Mouse (Mus musculus) right cerebral cortex, postnatal 10 days (tissue): ENCODE results near the gene Large1.
"Not testable (repeated sequence)": the region's sequence is repeated elsewhere in the genome, so short reads cannot be mapped to it uniquely, and the experiment has no call there.

Source experiments
- DNase-seq, 2 experiments: peaks; one replicate each; pipeline ENCODE4 v3.0.0; 2021; ENCODE audit warnings: low spot score in 2 of 2

Large1 gene

DNA sequence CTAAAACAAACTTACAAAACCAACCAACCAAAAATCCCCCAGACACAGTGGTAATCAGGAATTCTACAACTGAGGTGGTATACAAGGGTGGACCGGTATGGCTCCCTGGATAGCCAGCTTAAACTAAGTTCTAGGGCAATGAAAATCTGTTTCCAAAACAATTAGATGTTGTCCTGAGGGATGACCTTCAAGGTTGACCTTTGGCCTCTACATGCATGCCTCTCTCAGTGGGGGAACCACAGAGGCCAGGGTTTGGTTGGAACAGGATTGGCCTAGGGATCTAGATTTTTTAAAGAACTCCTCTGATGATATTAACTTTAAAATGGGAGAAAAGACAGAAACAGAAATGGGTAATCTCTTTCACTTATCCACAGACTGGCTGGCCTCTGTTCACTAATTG is 335.1 kb downstream of the Large1 start:
- no peak for DNase-seq

DNA sequence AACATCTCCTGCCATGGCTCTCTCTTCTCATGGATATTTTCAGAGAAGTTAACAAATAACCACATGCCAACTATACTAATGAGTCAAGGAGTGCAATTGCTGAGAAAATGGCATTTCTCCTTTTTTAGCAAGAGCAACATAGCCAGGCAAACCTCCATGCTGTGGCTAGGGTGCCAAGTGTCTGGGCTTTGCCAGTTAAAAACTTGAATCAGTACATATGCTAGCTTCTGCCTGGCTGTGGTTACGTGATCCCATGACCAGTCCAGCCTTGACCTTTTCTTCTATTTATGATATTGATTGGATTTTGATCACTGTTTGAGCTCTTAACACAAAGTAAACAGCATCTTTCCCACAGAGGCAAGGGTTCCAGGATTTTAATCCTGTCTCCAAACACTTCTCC is 335.7 kb downstream of the Large1 start:
- DNase-seq: no peak

DNA sequence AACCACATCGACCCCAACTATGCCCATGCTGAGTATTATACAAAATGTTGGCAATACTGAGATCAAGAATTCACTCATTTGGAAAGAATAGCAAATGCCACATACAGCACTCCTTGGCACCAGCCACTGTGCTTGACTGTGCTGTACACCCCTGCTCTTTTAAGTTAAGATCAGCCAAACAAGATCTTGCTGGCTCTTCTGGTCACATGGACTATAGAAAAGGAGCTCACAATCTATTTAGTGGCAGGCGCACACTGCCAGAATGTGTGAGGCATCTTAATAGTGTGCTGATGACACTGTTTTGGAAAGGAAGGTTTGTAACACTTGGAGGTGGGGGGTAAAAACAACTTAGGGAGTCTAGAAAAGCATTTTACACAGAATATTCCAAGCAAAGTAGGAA is 337.0 kb downstream of the Large1 start:
- DNase-seq: no peak

DNA sequence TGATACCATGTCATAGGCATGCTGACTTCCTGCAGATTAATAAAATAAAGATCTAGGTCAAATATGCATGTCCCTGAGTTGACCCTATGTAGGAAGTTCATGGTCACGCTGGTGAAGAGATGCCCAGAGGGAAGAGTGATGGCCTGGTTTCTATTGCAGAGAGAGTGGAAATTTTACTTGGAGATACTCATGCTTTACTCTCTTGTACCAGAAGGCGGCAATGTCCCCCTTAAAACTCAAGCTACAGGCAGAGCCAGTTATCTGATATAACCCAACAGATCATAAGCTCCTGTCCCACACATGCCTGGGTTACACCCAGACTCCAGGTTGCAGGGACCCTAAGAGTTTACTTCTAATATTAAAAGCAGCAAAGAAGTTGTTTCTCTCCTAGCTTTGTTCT is 345.9 kb downstream of the Large1 start:
- DNase-seq: peak; percentile 47

DNA sequence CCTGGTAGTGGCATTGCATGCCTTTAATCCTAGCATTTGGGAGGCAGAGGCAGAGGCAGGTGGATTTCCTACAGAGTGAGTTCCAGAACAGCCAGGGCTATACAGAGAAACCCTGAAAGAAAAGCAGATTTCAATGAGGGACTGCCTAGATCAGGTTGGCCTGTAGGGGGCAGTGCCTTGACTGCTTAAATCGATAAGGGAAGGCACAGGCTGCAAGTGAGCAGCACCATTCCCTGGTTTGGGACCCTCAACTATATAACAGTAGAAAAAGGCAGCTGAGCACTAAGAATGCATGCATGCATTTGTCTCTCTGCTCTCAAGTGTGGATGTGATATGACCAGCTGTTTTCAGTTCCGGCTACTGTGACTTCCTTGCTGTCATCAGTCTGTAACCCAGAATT is 349.5 kb downstream of the Large1 start:
- DNase-seq: peak in 1 of 2 experiments; percentile 47

DNA sequence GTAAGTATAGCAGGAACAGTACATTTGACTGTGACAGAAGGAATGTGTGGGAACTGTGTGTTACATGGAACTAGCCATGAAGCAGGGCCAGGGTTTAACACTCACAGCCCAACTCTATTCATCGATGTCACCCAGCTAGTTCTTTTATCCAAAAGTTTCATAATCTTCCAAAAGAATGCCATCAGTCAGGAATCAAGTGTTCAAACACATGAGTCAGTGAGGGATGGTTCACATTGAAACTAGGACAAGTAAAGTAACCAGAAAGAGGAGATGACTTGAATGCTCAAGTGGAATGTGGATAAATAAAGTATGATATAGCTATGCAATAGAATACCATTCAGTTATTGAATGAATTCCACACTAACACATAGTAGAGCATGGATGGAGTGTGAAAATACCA is 359.5 kb downstream of the Large1 start:
- DNase-seq: no peak

DNA sequence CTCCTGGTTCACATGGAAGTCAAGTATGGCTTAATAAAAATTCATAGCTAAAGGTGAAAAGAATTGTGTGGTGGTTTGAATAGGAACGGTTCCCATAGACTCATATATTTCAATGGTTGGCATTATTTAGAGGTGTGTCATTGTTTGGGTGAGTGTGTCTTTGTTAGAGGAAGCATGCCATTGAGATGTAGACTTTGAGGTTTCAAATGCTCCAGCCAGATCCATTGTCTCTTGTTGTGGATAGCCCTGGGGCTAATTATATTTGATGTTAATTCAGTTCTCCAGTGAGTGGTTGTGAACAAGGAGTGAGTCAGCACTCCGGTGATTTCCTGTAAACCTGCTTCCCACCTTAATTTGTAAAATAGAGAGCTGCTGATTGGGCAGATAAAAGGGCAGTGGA is 362.9 kb downstream of the Large1 start:
- DNase-seq: no peak

DNA sequence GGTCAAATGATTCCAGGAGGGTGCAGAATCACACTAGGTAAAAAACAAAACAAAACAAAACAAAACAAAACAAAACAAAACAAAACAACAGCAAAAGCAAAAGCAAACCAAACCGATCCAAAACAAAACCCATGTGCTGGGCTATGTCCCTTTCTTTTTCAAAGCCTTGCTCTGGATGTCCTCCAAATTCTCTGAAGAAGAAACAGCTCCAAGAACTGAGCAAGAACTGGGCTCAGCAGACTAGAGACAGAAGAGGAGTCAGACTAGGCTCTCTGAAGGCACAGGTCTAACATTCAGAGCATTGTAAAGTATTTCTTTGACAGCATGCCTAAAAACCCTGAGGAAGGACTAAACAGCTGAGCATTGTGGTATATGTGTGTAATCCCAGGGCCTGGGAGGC is 370.5 kb downstream of the Large1 start:
- no peak for DNase-seq

DNA sequence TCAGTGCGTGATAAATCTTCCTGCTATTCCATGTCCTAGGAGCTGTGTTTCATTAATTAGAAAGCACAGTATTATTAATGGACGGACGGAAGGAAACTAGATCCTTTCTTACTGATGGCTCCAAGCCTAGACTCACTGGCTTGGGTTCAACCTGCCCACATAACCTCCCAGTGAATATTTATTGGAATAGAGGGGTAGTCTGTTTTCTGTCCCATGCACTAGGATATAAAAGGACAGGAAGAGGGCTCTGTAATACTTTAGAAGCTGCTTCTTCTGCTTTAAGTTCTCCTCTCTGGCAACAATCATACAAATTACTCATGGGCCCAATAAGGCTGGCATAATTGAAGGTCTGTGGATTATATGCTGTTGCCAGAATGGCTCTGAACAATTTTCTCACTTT is 398.3 kb downstream of the Large1 start:
- no peak for DNase-seq

DNA sequence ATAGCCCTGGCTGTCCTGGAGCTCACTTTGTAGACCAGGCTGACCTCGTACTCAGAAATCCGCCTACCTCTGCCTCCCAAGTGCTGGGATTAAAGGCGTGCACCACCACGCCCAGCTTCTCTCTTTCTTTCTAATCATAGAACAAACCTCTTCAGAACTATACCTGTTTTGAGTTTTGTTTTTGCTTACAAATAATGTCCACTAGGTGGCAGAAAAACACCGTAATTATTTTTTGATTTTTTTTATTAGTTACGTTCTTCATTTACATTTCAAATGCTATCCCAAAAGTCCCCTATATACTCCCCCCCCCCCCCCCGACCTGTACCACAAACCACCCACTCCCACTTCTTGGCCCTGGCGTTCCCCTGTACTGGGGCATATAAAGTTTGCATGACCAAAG is 411.9 kb downstream of the Large1 start:
- not testable (repeated sequence) for DNase-seq

DNA sequence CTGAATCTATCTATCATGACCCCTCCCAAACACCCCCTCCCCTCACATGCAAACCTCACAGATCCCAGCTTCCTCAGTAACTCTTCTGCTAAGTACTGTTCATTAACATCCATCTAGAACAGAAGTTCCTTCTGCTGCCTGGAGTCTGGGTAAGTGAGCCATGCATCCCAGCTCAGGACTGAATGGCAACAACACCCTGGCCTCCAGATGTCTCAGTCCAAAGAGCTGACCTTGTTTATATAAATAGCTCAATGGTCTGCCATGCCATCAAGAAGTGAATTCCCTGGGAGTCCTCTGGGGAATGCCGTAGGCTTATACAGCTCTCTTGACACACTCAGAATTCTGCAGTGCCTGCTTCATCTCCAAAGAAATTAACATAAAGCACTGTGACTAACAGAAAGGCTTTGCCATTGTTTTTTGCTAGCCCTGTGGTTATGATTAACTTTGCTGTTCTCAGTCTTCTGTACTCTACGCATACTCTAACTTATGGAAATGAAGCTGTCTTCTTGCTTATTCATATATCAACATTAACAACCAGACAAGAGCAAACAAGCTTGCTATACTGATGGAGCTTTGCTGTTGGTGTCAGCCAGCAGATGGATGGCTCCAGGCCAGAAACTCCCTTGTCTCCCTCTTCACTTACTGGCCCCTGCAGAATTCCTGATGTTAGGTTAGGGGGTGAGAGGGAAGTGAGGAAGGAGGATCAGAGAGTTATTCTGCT is 434.0 kb downstream of the Large1 start:
- no peak for DNase-seq

DNA sequence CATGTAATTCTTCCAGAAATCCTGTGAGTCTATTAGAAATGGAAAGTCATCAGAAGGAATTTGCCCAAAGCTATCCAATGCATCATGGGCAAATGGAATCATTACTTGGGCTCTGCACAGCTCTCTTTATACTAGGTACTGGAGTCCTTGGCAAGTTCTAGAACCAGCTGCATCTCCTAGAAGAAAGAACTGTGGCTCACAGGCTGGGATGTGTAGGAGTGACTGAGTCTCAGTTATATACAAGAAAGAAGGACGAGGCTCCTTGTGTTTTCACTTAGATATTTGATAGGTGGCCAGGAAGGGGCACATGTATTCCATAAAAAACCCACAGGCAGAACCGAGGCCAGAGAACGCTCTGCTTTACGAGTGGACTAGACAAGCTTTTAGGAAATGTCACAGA is 447.8 kb downstream of the Large1 start:
- no peak for DNase-seq

DNA sequence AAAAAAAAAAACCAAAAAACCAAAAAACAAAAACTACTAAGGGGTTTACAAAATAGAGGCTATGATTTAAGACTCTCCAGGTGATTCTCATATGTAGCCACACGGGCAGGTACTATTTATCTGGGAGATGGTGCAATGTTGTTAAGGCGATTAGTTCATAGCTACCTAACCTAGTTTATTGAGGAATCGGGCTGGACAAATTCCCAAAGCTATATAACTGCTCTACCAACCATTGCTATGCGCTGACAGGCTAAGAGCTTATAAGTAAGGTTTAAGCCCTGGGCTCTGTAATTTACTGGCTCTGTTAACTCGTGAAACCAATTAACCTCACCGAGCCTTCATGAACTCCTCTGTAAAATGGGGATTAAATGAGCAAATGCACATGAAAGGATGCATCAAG is 451.7 kb downstream of the Large1 start:
- no peak for DNase-seq

DNA sequence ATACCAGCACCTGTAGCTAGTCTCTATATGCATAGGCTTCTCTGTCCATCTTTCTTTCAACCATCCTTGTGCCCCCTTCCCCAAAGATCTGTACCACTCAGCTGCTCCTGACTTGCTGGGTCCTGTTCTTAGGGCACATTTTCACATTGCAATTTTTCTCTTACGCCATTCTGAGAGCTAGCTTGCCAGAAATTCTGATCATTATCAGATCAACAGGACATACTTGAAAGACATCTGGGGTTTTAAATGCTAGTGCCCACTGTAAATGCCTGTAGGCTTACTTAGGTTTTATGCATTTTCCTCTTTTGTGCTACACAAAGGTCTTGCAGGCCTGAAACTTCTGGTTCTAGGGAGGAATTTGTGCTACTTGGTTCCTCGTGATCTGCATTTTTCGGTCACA is 454.0 kb downstream of the Large1 start:
- no peak for DNase-seq

DNA sequence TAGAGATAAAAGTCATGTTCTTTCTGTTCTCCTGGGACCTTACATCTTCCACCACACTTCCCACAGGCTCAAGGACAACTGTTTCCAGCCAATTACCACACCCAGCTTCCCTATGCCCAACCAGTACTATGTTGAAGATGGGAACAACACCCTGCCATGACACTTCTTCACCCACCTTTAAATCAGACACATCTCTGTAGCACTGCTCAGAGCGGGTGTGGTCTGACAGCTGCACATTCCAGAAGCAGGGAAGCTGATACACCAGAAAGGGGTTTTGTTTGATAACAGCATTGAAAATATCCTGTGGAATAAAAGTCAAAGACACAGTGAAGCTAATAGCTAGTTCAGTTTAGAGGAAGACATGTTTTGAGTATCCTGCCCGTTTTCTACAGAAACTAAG is 470.3 kb downstream of the Large1 start:
- DNase-seq: no peak

DNA sequence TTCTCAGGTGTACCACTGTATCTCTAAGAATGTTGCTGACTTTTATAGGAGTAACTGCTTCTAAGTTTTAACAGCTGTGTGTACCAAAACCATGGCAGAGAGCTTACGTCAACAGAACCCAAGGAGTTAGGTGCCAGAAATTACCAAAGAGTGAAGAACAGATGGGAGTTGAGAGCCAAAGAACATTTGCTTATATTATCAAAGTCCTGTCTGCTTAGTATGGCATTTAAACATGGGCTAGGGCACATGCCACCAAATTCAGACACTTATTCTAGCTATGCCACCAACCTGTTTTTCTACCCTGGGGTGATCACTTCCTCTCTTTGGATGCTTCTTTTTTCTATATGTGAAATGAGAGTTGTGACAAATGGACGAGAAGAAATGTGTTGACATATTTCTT is 479.9 kb downstream of the Large1 start:
- no peak for DNase-seq

DNA sequence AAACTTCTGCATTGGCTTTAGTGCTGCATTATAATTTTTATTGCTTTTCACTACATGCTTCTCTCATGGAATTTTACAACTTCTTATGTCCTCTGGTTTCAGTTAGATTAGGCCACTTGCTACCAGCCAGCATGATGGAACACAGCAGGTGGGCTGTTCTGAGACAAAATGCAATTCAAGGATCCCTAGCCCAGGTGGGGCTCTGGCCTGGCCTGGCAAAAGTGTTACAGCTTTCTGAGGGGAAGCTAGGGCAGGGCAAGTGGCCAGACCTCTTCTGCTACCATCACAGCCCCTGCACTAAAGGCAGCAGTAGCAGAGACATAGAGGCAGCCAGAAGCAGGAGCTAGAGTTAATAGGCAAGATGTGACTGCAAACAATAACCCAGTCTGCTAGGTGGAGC is 506.5 kb downstream of the Large1 start:
- DNase-seq: no peak

DNA sequence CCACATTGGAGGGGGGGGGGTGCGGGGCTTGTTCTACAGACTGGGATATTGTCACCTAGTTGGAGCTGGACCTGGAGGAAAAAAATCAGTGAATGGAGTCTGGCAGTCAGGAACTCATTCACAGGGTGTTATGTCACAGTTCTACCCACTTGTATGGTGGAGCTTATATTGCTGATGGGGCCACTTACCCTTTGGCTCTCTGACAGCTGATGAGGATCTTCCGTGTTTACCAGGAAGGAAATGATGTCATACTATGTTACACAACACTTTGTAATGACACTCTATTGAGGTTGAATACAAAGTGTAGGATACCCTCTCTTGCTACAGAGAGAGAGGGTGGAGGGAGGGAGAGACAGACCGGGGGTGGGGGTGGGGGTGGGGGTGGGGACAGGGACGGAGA is 517.5 kb downstream of the Large1 start:
- DNase-seq: peak in 1 of 2 experiments; percentile 14

DNA sequence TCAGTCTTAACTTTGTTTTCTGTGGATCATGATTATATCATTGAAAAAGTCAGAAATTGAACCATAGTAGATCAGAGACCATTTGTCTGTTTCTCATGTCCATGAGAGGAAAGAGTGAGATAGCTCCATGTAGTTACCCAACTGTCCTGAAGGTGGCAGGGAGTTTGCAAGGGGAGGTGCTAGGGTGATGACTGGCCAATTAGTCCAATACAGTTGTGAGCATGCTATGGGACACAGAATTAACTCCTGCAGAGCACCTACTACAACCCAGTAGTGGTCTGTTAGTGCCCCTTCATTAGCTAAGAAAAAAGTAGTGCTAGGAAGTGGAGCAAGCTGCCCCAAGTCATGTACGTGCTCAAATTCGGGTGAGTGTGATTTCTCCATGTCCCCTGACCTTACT is 520.2 kb downstream of the Large1 start:
- peak in 1 of 2 experiments; percentile 13 for DNase-seq

DNA sequence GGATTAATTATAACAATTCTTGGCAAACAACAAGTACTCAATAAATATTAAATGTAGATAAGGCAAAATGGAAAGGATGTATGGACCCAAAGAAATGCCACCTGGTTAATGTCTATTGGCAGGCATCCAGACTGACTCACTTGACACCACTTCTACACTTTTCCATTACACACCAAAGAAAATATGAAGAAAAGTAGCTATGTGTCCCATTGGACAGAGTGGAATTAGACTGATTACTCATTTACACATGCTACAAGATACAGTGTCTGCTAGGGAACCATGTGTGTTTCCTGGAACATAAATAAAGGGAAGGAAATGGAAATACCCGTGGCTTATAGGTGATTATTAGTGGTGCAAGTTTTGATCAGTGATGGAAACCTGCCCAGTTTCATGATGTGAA is 521.0 kb downstream of the Large1 start:
- DNase-seq: no peak

DNA sequence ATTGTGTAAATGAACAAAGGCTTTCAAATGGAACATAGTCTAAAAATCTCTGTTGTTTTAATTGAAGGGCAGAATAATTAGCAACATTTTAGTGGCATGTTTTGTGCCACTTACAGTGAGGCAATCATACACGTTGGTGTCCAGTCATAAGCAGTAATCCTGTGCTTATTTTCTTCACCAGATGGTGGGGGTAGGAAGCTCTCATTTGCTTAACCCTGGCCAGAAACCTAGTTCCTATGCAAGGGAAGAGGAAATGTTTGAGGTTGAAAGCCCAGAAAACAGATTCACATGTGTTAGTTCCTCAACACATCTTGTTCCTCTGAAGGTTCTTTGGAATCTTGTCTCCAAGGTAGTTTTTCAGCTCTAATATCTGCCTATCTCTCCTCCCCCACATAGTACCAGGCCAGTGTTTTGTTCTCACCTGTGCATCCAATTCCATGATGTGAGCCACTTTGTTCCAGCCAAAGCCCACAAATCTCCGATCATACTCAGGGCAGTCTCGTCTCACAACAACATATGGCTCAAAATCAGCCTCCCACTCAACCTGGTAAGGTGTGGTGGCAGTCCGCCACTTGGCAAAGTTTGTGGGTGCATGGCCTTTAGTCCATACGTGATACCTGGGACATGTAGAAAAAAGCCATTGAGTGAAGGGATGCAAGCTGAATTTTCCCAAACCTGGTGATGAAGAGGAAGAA is 535.5 kb downstream of the Large1 start:
- no peak for DNase-seq

DNA sequence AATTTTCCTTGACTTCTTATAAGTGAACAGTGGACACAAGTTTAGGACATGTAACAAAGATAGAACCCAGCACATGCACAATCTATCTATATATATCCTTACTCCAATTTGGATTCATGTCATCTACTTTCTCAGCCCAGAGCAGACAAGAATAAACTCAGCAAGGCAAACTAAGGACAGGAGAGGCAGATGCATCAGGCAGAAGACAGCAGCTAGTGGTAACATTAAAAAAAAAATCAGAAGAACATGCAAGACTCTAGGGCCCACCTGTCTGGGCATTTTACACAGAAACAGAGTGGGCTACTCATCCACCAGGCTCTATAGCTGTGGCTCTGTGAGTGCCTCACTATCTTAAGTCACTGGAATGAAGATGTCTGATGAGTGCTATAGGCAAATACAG is 536.7 kb downstream of the Large1 start:
- peak; percentile 25 to 61 for DNase-seq

DNA sequence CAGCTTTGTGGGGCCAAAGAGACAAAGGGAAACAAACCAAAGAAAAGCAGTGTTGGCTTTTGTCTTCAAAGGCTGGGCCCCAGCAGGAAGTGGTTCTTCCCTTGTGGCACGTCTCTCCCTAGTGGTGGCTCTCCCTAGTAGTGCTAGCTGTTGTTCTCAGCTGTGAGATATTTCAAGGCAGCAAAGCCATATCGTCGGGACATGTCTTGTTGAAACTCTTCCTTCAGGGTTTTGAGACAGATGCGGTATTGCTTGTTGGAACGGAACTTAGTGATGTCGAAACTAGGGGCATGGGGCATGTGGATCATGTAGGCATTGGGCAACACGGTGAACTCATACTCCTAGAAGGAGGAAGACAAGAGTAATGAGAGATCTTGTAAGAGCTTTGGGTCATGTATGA is 537.7 kb downstream of the Large1 start:
- no peak for DNase-seq

DNA sequence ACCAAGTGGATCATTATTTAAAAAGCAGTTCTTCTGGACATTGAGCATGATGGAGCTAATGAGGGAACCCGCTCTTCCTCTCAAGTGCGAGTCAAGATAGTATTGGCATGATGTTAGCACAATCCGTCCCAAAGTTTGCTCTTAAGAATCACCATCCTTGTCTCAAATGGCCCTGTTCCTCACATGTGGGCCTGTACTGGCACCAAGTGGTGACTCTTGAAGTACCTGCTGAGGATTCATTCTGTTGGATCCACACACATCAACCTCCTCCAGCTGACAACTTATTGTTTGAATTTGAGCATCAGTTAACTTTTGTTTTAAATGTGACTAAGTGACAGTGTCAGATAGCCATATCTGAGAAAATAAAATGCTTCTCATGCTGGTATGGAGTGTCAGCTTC is 540.6 kb downstream of the Large1 start:
- DNase-seq: no peak
